Mouse (Mus musculus): ENCODE results near the gene Ogfr. TPM values are rescaled to one million over a fixed set of nuclear protein-coding genes. Genes with fewer than 3 reads are reported as not detected.

Ogfr gene
- polyA plus RNA-seq, 1 experiment from 2014 or later: 98.6 TPM

GRCm38 (mm10) chr2:180562146-180562545 is 26.9 kb upstream of the Ogfr start:
- no peaks in the 10 kb centered on the region for H3K36me3 ChIP-seq (ENCODE audit: control insufficient read depth, insufficient read depth, low read length)
- H3K27me3 ChIP-seq (ENCODE audit: control insufficient read depth, insufficient read depth, low read length): no peaks in the 10 kb centered on the region
- H3K9ac ChIP-seq (ENCODE audit: low read length): no peak overlapping the region

GRCm38 (mm10) chr2:180563296-180563695 is 25.7 kb upstream of the Ogfr start:
- no peaks in the 10 kb centered on the region for H3K27me3 ChIP-seq (ENCODE audit: control insufficient read depth, insufficient read depth, low read length)
- DNase-seq (ENCODE audit: low spot score) (no peak), ATAC-seq (replicated peaks; ENCODE audit: low FRiP score) (no peak)
- WGBS: 68% methylated on average over 6 of the region's 6 CpGs
- no peak overlapping the region for H3K9ac ChIP-seq (ENCODE audit: low read length)
- no peaks in the 10 kb centered on the region for H3K9me3 ChIP-seq (ENCODE audit: control insufficient read depth, low read length)
- H3K27ac ChIP-seq (ENCODE audit: low read depth, low read length): no peak overlapping the region
- H3K4me3 ChIP-seq (ENCODE audit: low read depth, low read length): no peak overlapping the region
- H3K4me1 ChIP-seq (replicated peaks; ENCODE audit: control insufficient read depth, insufficient read depth, low read length): no peaks in the 10 kb centered on the region
- no peaks in the 10 kb centered on the region for H3K36me3 ChIP-seq (ENCODE audit: control insufficient read depth, insufficient read depth, low read length)
- no peak overlapping the region for H3K4me2 ChIP-seq (ENCODE audit: low read depth, low read length, severe bottlenecking)

More at GRCm38 (mm10) chr2:180562146-180562545, 26.9 kb upstream of the Ogfr start:
- Histone ChIP-seq H3K4me1 (replicated peaks; ENCODE audit: control insufficient read depth, insufficient read depth, low read length) (no peaks in the 10 kb centered on the region), H3K4me2 (ENCODE audit: low read depth, low read length, severe bottlenecking) (no peak overlapping the region), H3K9me3 (ENCODE audit: control insufficient read depth, low read length) (no peaks in the 10 kb centered on the region), H3K27ac (ENCODE audit: low read depth, low read length) (no peak overlapping the region), H3K4me3 (ENCODE audit: low read depth, low read length) (no peak overlapping the region)
- ATAC-seq (replicated peaks; ENCODE audit: low FRiP score) (no peak), DNase-seq (ENCODE audit: low spot score) (no peak)
- WGBS: 78% methylated on average over 5 of the region's 5 CpGs

DNA sequence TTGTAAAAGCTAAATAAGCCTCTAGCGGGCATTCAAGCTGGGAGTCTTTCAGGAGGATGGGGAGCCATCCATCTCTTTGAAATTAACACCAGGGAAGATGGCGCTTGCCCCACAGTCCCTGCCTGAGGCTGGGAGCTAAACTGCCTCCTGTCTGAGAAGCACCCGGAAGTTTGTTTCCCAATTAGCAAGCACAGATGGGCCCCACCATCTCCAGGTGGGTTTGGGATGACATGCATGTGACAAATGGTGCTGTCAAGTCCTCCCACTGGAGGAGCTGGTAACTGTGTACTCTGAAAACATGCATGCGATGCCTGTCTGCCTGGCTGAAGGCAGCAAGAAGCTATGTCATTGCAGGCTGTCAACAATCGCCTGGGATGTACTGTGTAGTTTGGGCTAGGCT is 25.2 kb upstream of the Ogfr start:
- WGBS: 44% methylated on average over 5 of the region's 5 CpGs
- Histone ChIP-seq H3K9ac (ENCODE audit: low read length) (no peak overlapping the region), H3K9me3 (ENCODE audit: control insufficient read depth, low read length) (no peaks in the 10 kb centered on the region), H3K4me2 (ENCODE audit: low read depth, low read length, severe bottlenecking) (no peak overlapping the region), H3K4me3 (ENCODE audit: low read depth, low read length) (no peak overlapping the region), H3K36me3 (ENCODE audit: control insufficient read depth, insufficient read depth, low read length) (no peaks in the 10 kb centered on the region), H3K27ac (ENCODE audit: low read depth, low read length) (no peak overlapping the region), H3K4me1 (replicated peaks; ENCODE audit: control insufficient read depth, insufficient read depth, low read length) (no peaks in the 10 kb centered on the region), H3K27me3 (ENCODE audit: control insufficient read depth, insufficient read depth, low read length) (no peaks in the 10 kb centered on the region)
- no peak for ATAC-seq (replicated peaks; ENCODE audit: low FRiP score)
- no peak for DNase-seq (ENCODE audit: low spot score)

DNA sequence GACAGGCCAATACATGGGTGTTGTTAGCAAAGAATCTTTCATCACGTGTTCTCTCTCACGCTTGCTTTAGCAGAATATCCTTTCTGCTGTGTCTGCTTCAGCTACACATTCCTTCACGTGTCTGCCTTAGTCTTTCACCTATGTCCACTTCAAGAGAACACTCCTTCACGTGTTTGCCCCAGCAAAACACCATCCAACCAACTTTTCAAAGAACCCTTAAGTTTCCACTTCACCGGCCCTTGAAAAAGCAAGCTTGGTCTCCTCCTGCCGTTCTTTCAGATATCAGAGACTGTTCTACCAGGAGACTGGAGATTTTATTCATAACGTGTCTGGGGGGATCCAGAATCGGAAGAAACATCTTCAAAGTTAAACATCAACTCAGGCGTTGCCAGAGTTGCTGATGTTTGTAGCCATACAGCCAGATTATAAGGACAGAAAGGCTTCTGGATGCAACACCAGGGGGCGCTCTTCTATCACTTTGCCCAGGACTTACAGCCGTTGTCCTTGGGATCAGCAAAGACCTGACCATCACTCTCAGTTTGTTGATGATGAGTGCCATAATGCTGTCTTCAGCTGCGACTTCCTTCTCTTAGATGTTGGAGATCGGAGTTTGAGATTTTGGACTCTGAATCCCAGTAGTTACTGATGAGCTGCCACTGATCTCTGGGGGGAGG is 22.7 kb upstream of the Ogfr start:
- DNase-seq (ENCODE audit: low spot score) (peak; percentile 89), ATAC-seq (replicated peaks; ENCODE audit: low FRiP score) (no peak)
- Histone ChIP-seq H3K27me3 (ENCODE audit: control insufficient read depth, insufficient read depth, low read length) (no peaks in the 10 kb centered on the region), H3K9ac (ENCODE audit: low read length) (no peak overlapping the region), H3K4me3 (ENCODE audit: low read depth, low read length) (no peak overlapping the region), H3K36me3 (ENCODE audit: control insufficient read depth, insufficient read depth, low read length) (no peaks in the 10 kb centered on the region), H3K27ac (ENCODE audit: low read depth, low read length) (no peak overlapping the region), H3K4me1 (replicated peaks; ENCODE audit: control insufficient read depth, insufficient read depth, low read length) (no peaks in the 10 kb centered on the region), H3K9me3 (ENCODE audit: control insufficient read depth, low read length) (no peaks in the 10 kb centered on the region), H3K4me2 (ENCODE audit: low read depth, low read length, severe bottlenecking) (no peak overlapping the region)
- 34% methylated on average over 13 of the region's 13 CpGs for WGBS

GRCm38 (mm10) chr2:180569028-180569643 is 19.9 kb upstream of the Ogfr start:
- Histone ChIP-seq H3K27me3 (ENCODE audit: control insufficient read depth, insufficient read depth, low read length) (no peaks in the 10 kb centered on the region), H3K27ac (ENCODE audit: low read depth, low read length) (no peak overlapping the region), H3K4me3 (ENCODE audit: low read depth, low read length) (no peak overlapping the region), H3K36me3 (ENCODE audit: control insufficient read depth, insufficient read depth, low read length) (no peaks in the 10 kb centered on the region), H3K4me2 (ENCODE audit: low read depth, low read length, severe bottlenecking) (no peak overlapping the region), H3K9ac (ENCODE audit: low read length) (no peak overlapping the region), H3K9me3 (ENCODE audit: control insufficient read depth, low read length) (no peaks in the 10 kb centered on the region), H3K4me1 (replicated peaks; ENCODE audit: control insufficient read depth, insufficient read depth, low read length) (no peaks in the 10 kb centered on the region)
- no peak for ATAC-seq (replicated peaks; ENCODE audit: low FRiP score)
- DNase-seq (ENCODE audit: low spot score): no peak
- WGBS: 66% methylated on average over 3 of the region's 3 CpGs

DNA sequence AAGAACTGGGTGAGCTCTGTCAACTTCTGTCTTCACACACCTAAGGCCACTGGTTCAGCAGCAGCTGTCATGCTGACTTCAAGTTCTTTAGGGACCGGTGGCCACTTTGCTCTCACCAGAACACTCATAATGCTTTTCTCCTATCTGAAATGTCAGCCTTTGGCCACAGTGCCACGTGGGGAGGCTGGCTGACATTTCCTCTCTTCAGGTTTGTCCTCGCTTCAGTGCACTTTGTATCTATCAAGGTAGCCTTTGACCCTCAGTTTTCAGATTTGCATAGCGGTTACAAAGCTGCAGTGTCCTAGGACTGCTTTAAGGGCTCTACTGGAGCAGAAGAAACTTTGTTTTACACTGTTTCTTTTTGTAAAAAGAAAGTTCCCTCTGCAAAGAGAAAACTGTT is 12.6 kb upstream of the Ogfr start:
- Histone ChIP-seq H3K27ac (ENCODE audit: low read depth, low read length) (no peak overlapping the region), H3K9me3 (ENCODE audit: control insufficient read depth, low read length) (no peaks in the 10 kb centered on the region), H3K4me2 (ENCODE audit: low read depth, low read length, severe bottlenecking) (no peak overlapping the region), H3K4me3 (ENCODE audit: low read depth, low read length) (no peak overlapping the region), H3K27me3 (ENCODE audit: control insufficient read depth, insufficient read depth, low read length) (no peaks in the 10 kb centered on the region), H3K36me3 (ENCODE audit: control insufficient read depth, insufficient read depth, low read length) (no peaks in the 10 kb centered on the region), H3K9ac (ENCODE audit: low read length) (no peak overlapping the region), H3K4me1 (replicated peaks; ENCODE audit: control insufficient read depth, insufficient read depth, low read length) (no peaks in the 10 kb centered on the region)
- no peak for DNase-seq (ENCODE audit: low spot score)
- no peak for ATAC-seq (replicated peaks; ENCODE audit: low FRiP score)
- WGBS: 54% methylated on average over 4 of the region's 4 CpGs

DNA sequence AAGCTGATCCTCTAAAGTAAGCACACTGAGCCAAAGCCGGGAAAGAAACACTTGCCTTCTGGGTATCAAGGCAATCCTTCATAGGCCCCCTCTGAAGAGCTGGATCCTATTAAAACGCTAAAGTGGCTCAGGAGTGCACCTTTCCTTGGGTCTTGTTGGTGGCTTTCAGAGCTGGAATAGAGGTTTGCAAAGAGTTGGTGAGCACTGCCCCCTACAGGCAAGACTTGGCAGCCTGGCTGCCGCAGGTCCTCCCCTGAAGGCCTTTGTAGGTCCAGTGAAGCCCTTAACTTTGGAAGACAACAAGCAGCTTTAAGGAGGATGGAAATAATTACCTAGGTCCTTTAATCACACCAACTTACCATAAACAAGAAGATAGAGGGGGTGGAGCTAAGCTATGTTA is 10.4 kb upstream of the Ogfr start:
- Histone ChIP-seq H3K4me1 (replicated peaks; ENCODE audit: control insufficient read depth, insufficient read depth, low read length) (peaks cover 6% of the 10 kb centered on the region), H3K9me3 (ENCODE audit: control insufficient read depth, low read length) (no peaks in the 10 kb centered on the region), H3K27me3 (ENCODE audit: control insufficient read depth, insufficient read depth, low read length) (no peaks in the 10 kb centered on the region), H3K9ac (ENCODE audit: low read length) (no peak overlapping the region), H3K4me2 (ENCODE audit: low read depth, low read length, severe bottlenecking) (no peak overlapping the region), H3K36me3 (ENCODE audit: control insufficient read depth, insufficient read depth, low read length) (no peaks in the 10 kb centered on the region), H3K27ac (ENCODE audit: low read depth, low read length) (no peak overlapping the region), H3K4me3 (ENCODE audit: low read depth, low read length) (no peak overlapping the region)
- WGBS: 8% methylated on average over 3 of the region's 3 CpGs
- DNase-seq (ENCODE audit: low spot score) (peak; percentile 90), ATAC-seq (replicated peaks; ENCODE audit: low FRiP score) (no peak)

- no peaks in the 10 kb centered on the region for H3K27me3 ChIP-seq (ENCODE audit: control insufficient read depth, insufficient read depth, low read length)
- ATAC-seq (replicated peaks; ENCODE audit: low FRiP score): no peak
- 82% methylated on average over 3 of the region's 3 CpGs for WGBS
Measured at GRCm38 (mm10) chr2:180581002-180581401, 8.0 kb upstream of the Ogfr start, which contains the start of gene Mrgbp. TSS of gene Mrgbp (plus strand) at chr2:180581304.

More at GRCm38 (mm10) chr2:180581002-180581401, 8.0 kb upstream of the Ogfr start, which contains the start of gene Mrgbp:
- H3K36me3 ChIP-seq (ENCODE audit: control insufficient read depth, insufficient read depth, low read length): peaks cover 3% of the 10 kb centered on the region; the same call in 1 of the 2 replicates
- H3K9ac ChIP-seq (ENCODE audit: low read length): no peak within 1 kb of the TSS
- H3K4me2 ChIP-seq (ENCODE audit: low read depth, low read length, severe bottlenecking): no peak within 1 kb of the TSS
- H3K27ac ChIP-seq (ENCODE audit: low read depth, low read length): no peak within 1 kb of the TSS
- no peak for DNase-seq (ENCODE audit: low spot score)
- H3K9me3 ChIP-seq (ENCODE audit: control insufficient read depth, low read length): no peaks in the 10 kb centered on the region
- H3K4me3 ChIP-seq (ENCODE audit: low read depth, low read length): no peak within 1 kb of the TSS
- peaks cover 8% of the 10 kb centered on the region for H3K4me1 ChIP-seq (replicated peaks; ENCODE audit: control insufficient read depth, insufficient read depth, low read length)

All from forebrain, embryonic 11.5 days (tissue).